Mouse (Mus musculus) macrophage (primary cell): ENCODE data around the gene P4ha2. TPM values are rescaled to one million over a fixed set of nuclear protein-coding genes. Genes with fewer than 3 reads are reported as not detected.
"Not testable (repeated sequence)": the region's sequence is repeated elsewhere in the genome, so short reads cannot be mapped to it uniquely, and the experiment has no call there.

Experiments used
- H3K27ac ChIP-seq: fragments of 350-480 bp; formaldehyde crosslinking; 2 replicates; pipeline ENCODE4 v1.9.0; 2021
- H3K36me3 ChIP-seq: fragments of 350-480 bp; formaldehyde crosslinking; 2 replicates; pipeline ENCODE4 v1.9.0; 2021; ENCODE audit errors: inconsistent target
- H3K4me3 ChIP-seq: fragments of 350-480 bp; formaldehyde crosslinking; 2 replicates; pipeline ENCODE4 v1.9.0; 2021; ENCODE audit errors: inconsistent target
- H3K79me2 ChIP-seq: fragments of 350-480 bp; formaldehyde crosslinking; 2 replicates; pipeline ENCODE4 v1.9.0; 2021; ENCODE audit errors: inconsistent target
- WGBS: methylation state at CpG from one replicate; pipeline ENCODE4 v1.1.7; 2026; ENCODE audit warnings: inconsistent platforms; ENCODE audit not compliant: missing documents; 5-methylcytosine and 5-hydroxymethylcytosine counted together
- polyA plus RNA-seq: library from polyadenylated mRNA; stranded (reverse); fragments of 250-400 nt; gene quantifications from 3 replicates; pipeline ENCODE4 v1.2.4, GENCODE M21; 2018; ENCODE audit warnings: inconsistent platforms

The P4ha2 gene
- polyA plus RNA-seq, 1 experiment from 2014 or later = 15.6 TPM

- Histone ChIP-seq H3K4me3 (no peak overlapping the region), H3K36me3 (no peaks in the 10 kb centered on the region), H3K27ac (no peak overlapping the region), H3K79me2 (no peaks in the 10 kb centered on the region)
- WGBS = 93% methylated on average over 17 of the region's 18 CpGs
Observed at GRCm38 (mm10) chr11:54125982-54126648, 26.2 kb downstream of the P4ha2 start.

GRCm38 (mm10) chr11:54126654-54127374, 26.9 kb downstream of the P4ha2 start:
- Histone ChIP-seq H3K27ac (no peak overlapping the region), H3K4me3 (no peak overlapping the region)

DNA sequence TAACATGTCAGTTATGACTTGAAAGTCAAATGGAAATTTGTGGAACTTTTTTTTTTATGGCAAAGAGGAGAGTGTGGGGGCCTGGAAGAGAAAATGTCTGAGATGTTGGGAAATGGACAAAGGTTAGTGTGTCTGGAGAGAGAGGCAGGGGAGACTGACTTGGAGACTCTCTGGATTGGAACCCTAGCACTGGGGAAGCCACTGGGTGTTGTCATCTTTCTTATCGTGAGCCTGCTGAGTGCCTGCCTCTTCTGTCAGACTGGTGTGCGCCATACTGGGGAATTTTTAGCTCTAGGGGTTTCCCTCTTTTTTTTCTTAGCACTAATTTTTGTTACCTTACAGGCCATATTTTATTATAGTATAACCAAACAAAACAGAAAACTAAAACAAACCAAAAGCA, 27.5 kb downstream of the P4ha2 start:
- H3K4me3 ChIP-seq = no peak overlapping the region
- 59% methylated on average over 2 of the region's 2 CpGs for WGBS
- H3K36me3 ChIP-seq = no peaks in the 10 kb centered on the region
- no peak overlapping the region for H3K27ac ChIP-seq
- H3K79me2 ChIP-seq = no peaks in the 10 kb centered on the region

More at GRCm38 (mm10) chr11:54126654-54127374, 26.9 kb downstream of the P4ha2 start:
- Histone ChIP-seq H3K36me3 (no peaks in the 10 kb centered on the region), H3K79me2 (no peaks in the 10 kb centered on the region)
- 15% methylated on average over 15 of the region's 15 CpGs for WGBS

GRCm38 (mm10) chr11:54129955-54130354, 30.1 kb downstream of the P4ha2 start:
- Histone ChIP-seq H3K36me3 (no peaks in the 10 kb centered on the region), H3K79me2 (no peaks in the 10 kb centered on the region), H3K27ac (no peak overlapping the region), H3K4me3 (no peak overlapping the region)
- 94% methylated on average over 8 of the region's 8 CpGs for WGBS

GRCm38 (mm10) chr11:54130721-54131120, 30.8 kb downstream of the P4ha2 start:
- H3K4me3 ChIP-seq = no peak overlapping the region
- H3K27ac ChIP-seq = no peak overlapping the region
- 94% methylated on average over 6 of the region's 6 CpGs for WGBS
- no peaks in the 10 kb centered on the region for H3K36me3 ChIP-seq
- H3K79me2 ChIP-seq = no peaks in the 10 kb centered on the region

DNA sequence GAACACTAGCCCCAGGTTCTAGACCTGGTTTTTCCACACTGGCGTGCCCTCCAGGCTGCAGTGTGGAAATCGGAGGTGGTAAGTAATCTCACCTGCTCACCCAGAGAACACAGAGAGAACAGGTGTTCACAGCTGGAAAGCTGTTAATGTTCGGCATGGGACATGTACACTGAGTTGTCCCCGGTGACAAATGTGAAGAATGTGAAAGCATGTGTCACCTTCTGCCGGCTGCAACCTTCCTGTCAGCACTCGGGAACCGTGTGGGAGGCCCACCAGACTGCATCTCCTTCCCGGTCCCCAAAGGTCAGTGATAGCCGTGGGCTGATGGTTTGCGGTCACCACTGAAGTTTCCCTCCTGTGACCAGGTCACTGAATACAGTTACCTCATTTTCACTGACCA, 32.4 kb downstream of the P4ha2 start:
- Histone ChIP-seq H3K4me3 (no peak overlapping the region), H3K27ac (no peak overlapping the region), H3K36me3 (no peaks in the 10 kb centered on the region), H3K79me2 (no peaks in the 10 kb centered on the region)
- WGBS = 96% methylated on average over 10 of the region's 10 CpGs

DNA sequence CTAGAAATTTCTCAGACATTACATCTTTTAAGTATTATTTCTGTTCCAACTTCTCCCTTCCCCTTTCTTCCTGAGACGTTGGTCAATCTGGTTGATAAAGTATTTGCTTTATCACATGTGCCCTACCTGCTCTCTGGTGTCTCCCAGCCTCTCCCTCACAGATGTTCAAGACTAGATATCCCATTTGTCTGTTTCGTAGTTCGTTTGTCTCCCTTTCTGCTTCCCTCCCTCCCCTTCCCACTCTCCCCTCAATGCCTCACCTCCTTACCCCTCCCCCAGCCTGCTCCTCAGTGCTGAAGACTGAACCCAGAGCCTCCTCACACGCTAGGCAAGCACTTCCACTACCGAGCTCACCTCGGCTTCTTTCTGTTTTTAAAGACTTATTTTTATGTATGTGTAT, 35.0 kb downstream of the P4ha2 start:
- WGBS = 76% methylated on average over 6 of the region's 6 CpGs
- no peaks in the 10 kb centered on the region for H3K36me3 ChIP-seq
- H3K79me2 ChIP-seq = no peaks in the 10 kb centered on the region
- no peak overlapping the region for H3K27ac ChIP-seq
- no peak overlapping the region for H3K4me3 ChIP-seq

GRCm38 (mm10) chr11:54140159-54140558, 40.3 kb downstream of the P4ha2 start:
- H3K36me3 ChIP-seq, H3K4me3 ChIP-seq, H3K27ac ChIP-seq, H3K79me2 ChIP-seq: not testable (repeated sequence)
- WGBS = 32% methylated on average over 2 of the region's 2 CpGs

DNA sequence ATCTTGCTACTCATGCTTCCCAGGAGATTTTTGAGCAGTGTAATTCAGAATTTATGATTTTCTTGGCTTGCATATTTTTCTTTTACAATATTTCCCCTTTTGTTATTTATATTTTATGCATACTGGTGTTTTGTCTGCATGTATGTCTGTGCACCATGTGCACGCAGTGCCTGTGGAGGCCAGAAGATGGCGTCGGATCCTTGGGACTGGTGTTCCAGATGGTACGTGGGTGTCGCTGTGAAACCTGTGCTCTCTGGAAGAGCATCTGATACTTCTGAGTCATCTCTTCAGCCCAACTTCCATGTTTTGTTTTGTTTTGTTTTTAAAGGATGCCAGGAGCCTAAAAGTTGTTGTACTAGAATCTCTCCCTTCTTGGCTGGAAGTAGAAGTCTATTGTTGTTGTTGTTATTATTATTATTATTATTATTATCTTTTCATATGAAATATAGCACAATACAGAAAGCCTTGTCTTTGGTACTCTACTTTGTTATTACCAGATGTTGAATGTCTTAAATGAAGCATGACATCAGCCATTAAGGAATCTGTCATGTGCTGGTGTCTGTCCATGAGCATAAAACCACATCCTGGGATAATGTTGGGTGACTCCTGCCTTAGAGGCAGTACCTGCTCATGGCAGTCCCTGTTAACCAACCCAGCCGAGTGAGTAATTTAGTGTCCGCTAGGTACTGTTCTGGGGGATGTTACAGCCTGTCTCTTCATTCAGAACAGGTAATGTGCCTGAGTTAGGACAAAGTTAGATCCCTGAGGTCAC, 41.5 kb downstream of the P4ha2 start:
- Histone ChIP-seq H3K4me3 (no peak overlapping the region), H3K27ac (no peak overlapping the region), H3K36me3 (no peaks in the 10 kb centered on the region), H3K79me2 (no peaks in the 10 kb centered on the region)
- 84% methylated on average over 7 of the region's 7 CpGs for WGBS

DNA sequence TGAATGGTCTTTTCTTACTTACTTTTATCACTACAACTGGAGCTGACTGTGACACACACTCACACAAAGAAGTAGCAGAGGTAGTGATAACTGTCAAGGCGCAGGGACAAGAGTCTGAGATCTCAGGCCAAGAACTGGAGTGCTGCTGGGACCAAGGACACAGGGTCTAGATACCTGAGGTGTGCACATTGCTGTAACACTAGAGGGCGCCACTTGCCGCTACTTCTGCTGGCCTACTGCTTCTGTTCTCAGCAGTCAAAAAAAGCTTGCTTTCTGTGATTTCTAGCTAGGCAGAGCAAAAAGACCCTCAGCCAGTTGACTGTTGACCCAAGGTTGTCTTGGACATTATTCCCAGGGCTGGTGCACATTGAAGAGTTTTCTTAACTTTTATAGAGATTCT, 45.0 kb downstream of the P4ha2 start:
- no peaks in the 10 kb centered on the region for H3K79me2 ChIP-seq
- no peaks in the 10 kb centered on the region for H3K36me3 ChIP-seq
- H3K4me3 ChIP-seq = no peak overlapping the region
- no peak overlapping the region for H3K27ac ChIP-seq
- WGBS = 11% methylated on average over 3 of the region's 3 CpGs

GRCm38 (mm10) chr11:54145990-54146389, 46.1 kb downstream of the P4ha2 start:
- Histone ChIP-seq H3K4me3 (no peak overlapping the region), H3K36me3 (no peaks in the 10 kb centered on the region), H3K27ac (no peak overlapping the region), H3K79me2 (no peaks in the 10 kb centered on the region)
- WGBS = 43% methylated on average over 6 of the region's 6 CpGs

GRCm38 (mm10) chr11:54149791-54150465, 50.0 kb downstream of the P4ha2 start:
- H3K27ac ChIP-seq = peak overlapping the region; percentile 83
- H3K4me3 ChIP-seq = no peak overlapping the region
- no peaks in the 10 kb centered on the region for H3K36me3 ChIP-seq
- 5% methylated on average over 3 of the region's 3 CpGs for WGBS
- no peaks in the 10 kb centered on the region for H3K79me2 ChIP-seq

DNA sequence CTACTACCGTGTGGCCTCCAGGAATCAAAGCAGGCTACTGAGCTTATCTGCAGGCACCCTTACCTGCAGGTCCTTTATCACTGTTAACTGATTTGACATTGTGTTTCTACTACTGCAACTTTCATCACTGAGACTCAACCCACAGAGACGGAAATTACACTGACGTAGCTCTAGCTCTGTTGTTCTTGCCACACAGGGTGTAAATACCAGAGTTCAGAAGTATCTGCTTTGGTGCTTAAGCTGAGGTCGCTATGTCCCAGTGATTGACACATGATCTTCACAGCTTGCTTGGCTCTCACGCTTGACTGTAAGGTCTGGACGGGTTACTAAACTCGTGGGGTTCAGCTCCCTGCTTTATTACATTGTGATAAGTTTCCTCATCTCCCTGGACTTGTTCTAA, 51.2 kb downstream of the P4ha2 start:
- no peaks in the 10 kb centered on the region for H3K79me2 ChIP-seq
- H3K4me3 ChIP-seq = no peak overlapping the region
- H3K27ac ChIP-seq = no peak overlapping the region
- no peaks in the 10 kb centered on the region for H3K36me3 ChIP-seq
- 84% methylated on average over 7 of the region's 7 CpGs for WGBS

DNA sequence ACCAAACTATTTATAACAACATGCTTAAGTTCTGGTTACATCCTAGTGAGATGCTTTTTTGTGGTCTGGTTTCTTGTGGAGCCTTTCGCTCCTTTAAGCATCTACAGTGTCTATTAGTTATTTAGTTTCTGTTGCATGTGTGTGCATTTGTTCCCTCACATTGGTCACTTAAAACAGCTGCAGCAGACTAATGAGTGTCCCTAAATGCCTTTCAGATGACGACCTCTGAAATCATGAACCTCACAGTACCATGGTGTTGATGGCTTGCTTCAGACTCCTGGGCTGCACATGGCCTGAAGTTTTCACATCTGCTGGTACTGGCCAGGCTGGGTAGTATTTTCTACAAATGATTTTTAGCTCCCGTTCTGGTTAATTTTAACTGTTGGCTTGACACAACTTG, 53.1 kb downstream of the P4ha2 start:
- H3K36me3 ChIP-seq = no peaks in the 10 kb centered on the region
- no peaks in the 10 kb centered on the region for H3K79me2 ChIP-seq
- no peak overlapping the region for H3K4me3 ChIP-seq
- 92% methylated on average over 3 of the region's 3 CpGs for WGBS
- H3K27ac ChIP-seq = no peak overlapping the region
